Mouse (Mus musculus) heart, adult 2 months (tissue): Measurements from ENCODE around the gene Rasgef1b. TPM values are rescaled to one million over a fixed set of nuclear protein-coding genes. Genes with fewer than 3 reads are reported as not detected.

Source experiments
- DNase-seq, 2 experiments: peaks; one replicate each; pipeline ENCODE4 v3.0.0; 2021
- H3K27ac ChIP-seq: fragments of 200-600 bp; 2 replicates; pipeline ENCODE4 v1.8.1; 2022
- H3K27me3 ChIP-seq: fragments of 200-500 bp; 2 replicates; pipeline ENCODE4 v1.6.1; 2012; ENCODE audit warnings: mild to moderate bottlenecking, low read length, inconsistent platforms, mixed read lengths; ENCODE audit not compliant: control insufficient read depth, insufficient read depth
- H3K36me3 ChIP-seq: fragments of 200-500 bp; 2 replicates; pipeline ENCODE4 v1.6.1; 2012; ENCODE audit warnings: low read length, inconsistent platforms; ENCODE audit not compliant: control insufficient read depth, insufficient read depth
- H3K4me1 ChIP-seq: fragments of 200-500 bp; 2 replicates; pipeline ENCODE4 v1.6.1; 2011; ENCODE audit warnings: low read length; ENCODE audit not compliant: control insufficient read depth, insufficient read depth
- H3K4me3 ChIP-seq: fragments of 200-600 bp; 2 replicates; pipeline ENCODE4 v1.8.1; 2022
- H3K79me2 ChIP-seq: fragments of 200-500 bp; replicated peaks from 2 replicates; pipeline ENCODE4 v1.6.1; 2012; ENCODE audit warnings: mild to moderate bottlenecking, inconsistent platforms, low read length, moderate library complexity, mixed read lengths; ENCODE audit not compliant: control insufficient read depth, insufficient read depth
- H3K9ac ChIP-seq: fragments of 200-500 bp; 2 replicates; pipeline ENCODE4 v1.6.1; 2012; ENCODE audit warnings: low read depth, mild to moderate bottlenecking, control low read depth, inconsistent platforms, low read length, mixed read lengths
- CTCF ChIP-seq: fragments of 200-600 bp; IDR thresholded peaks from 2 replicates; pipeline ENCODE4 v1.8.1; 2022; ENCODE audit warnings: antibody characterized with exemption, mild to moderate bottlenecking, moderate library complexity
- EP300 ChIP-seq: fragments of 200-500 bp; IDR thresholded peaks from 2 replicates; pipeline ENCODE4 v1.6.1; 2011; ENCODE audit warnings: low read depth, low read length, control low read depth; ENCODE audit not compliant: insufficient read depth
- POLR2A ChIP-seq: fragments of 200-500 bp; IDR thresholded peaks from 2 replicates; pipeline ENCODE4 v1.6.1; 2011; ENCODE audit warnings: mild to moderate bottlenecking, low read depth, low read length, control low read depth; ENCODE audit not compliant: insufficient read depth
- WGBS: fragments of 180-500 bp; shearing (Covaris S2); methylation state at CpG from one replicate; pipeline ENCODE4 v1.1.7; 2018; 5-methylcytosine and 5-hydroxymethylcytosine counted together
- intact Hi-C: fragments of 180-260 bp; cut with DNase I; formaldehyde crosslinking; loops from one replicate; pipeline ENCODE4 v1.15.1; 2025
- polyA plus RNA-seq: library from polyadenylated mRNA; depleted of rRNA; stranded (reverse); fragments of >200 nt; gene quantifications from 2 replicates; pipeline ENCODE4 v1.2.3, GENCODE M21; 2012
- total RNA-seq, 2 experiments: library from RNA; stranded (reverse); gene quantifications; 2 replicates each; pipeline ENCODE4 v1.2.3; 2021

Rasgef1b gene
- total and polyA plus RNA-seq, 3 experiments, result 4.3 to 17.7 (median 9.3) TPM

DNA sequence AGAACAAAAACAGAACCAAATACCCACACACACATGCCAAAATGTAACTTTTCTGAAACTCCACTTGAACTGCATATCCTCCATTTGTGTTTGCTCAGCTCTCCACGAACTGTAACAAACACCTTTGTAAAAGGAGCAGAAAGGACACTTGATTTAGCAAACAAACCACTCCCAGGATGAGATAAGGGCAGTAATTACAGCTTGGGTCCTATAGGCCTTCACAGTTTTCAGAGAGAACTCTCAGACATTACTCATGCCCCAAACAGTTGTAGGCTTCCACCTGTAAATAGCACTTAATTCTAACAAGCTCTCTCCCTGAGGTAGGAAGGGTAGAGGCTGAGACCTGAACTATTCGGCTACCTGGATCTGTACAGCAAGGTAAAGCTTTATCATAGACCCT lies 309.0 kb downstream of the Rasgef1b start:
- Histone ChIP-seq H3K4me3 (no peak overlapping the region), H3K27me3 (no peaks in the 10 kb centered on the region), H3K4me1 (no peaks in the 10 kb centered on the region), H3K36me3 (no peaks in the 10 kb centered on the region), H3K9ac (no peak overlapping the region), H3K27ac (no peak overlapping the region), H3K79me2 (no peaks in the 10 kb centered on the region)
- no peak for DNase-seq
- intact Hi-C loops, result loop anchor here (5.0 kb wide), 1 partner anchor 157 kb away; no protein-coding TSS in a partner anchor
- 62% methylated on average over 2 of the region's 2 CpGs for WGBS
- TF ChIP-seq CTCF, result no peak
- TF ChIP-seq POLR2A, result no peak
- no peak for TF ChIP-seq EP300

GRCm38 (mm10) chr5:99416902-99417301 lies 312.0 kb downstream of the Rasgef1b start:
- TF ChIP-seq POLR2A, result no peak
- no peak for TF ChIP-seq CTCF
- no peak for TF ChIP-seq EP300

GRCm38 (mm10) chr5:99415676-99416075 lies 313.2 kb downstream of the Rasgef1b start:
- intact Hi-C loops, result no loop called here
- WGBS, result 96% methylated on average over 12 of the region's 12 CpGs
- Histone ChIP-seq H3K79me2 (no peaks in the 10 kb centered on the region), H3K9ac (no peak overlapping the region), H3K27ac (no peak overlapping the region), H3K27me3 (no peaks in the 10 kb centered on the region), H3K4me1 (no peaks in the 10 kb centered on the region), H3K36me3 (no peaks in the 10 kb centered on the region), H3K4me3 (no peak overlapping the region)
- no peak for DNase-seq
- no peak for TF ChIP-seq CTCF
- TF ChIP-seq EP300, result no peak
- TF ChIP-seq POLR2A, result no peak

More at GRCm38 (mm10) chr5:99416902-99417301, 312.0 kb downstream of the Rasgef1b start:
- H3K27ac ChIP-seq, result no peak overlapping the region
- no peak for DNase-seq
- no peaks in the 10 kb centered on the region for H3K36me3 ChIP-seq
- no peak overlapping the region for H3K9ac ChIP-seq
- no peaks in the 10 kb centered on the region for H3K79me2 ChIP-seq
- no peaks in the 10 kb centered on the region for H3K27me3 ChIP-seq
- intact Hi-C loops, result no loop called here
- H3K4me3 ChIP-seq, result no peak overlapping the region
- WGBS, result 92% methylated on average over 21 of the region's 21 CpGs
- no peaks in the 10 kb centered on the region for H3K4me1 ChIP-seq

DNA sequence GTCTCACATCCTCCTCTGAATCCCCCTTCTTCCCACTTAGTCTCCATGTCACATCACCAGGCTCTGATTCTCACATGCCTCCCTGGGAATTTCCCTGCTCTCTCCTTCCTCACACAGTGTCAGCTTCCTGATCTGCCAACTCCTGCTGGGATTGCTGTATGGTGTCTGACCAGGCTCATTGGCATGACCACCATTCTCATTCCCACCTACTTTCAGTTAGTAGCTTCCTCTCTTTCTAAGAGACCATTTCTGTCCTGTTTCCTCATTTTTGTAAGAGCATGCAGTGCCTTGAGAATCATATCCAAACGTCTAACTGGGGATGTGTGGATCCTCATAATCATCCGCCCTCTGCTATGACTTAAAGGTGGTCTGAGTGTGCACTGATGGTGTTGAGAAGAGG lies 313.8 kb downstream of the Rasgef1b start:
- no peak for DNase-seq
- no peak overlapping the region for H3K9ac ChIP-seq
- intact Hi-C loops, result no loop called here
- no peaks in the 10 kb centered on the region for H3K79me2 ChIP-seq
- WGBS, result 83% methylated on average over 2 of the region's 2 CpGs
- TF ChIP-seq POLR2A (no peak), CTCF (no peak), EP300 (no peak)
- H3K4me3 ChIP-seq, result no peak overlapping the region
- no peaks in the 10 kb centered on the region for H3K4me1 ChIP-seq
- H3K27me3 ChIP-seq, result no peaks in the 10 kb centered on the region
- no peak overlapping the region for H3K27ac ChIP-seq
- no peaks in the 10 kb centered on the region for H3K36me3 ChIP-seq

DNA sequence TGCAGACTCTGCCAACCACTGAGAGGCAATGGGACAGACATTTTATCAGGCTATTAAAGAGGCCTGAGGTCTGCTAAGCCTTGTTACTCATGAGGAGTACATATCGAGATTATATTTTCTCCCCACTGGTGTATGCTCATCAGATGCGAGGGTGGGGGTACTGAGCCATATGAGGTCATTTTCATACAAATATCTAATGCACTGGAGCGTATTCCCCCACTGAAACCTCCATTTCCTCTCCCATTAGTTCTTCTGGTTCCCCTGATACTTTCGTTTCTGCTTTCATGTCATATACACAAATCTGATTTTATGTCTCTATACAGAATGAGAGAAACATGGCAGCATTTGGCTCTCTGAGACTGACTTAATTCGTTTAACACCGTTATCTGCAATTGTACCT lies 314.6 kb downstream of the Rasgef1b start:
- 77% methylated on average over 6 of the region's 6 CpGs for WGBS
- no peaks in the 10 kb centered on the region for H3K4me1 ChIP-seq
- H3K27ac ChIP-seq, result no peak overlapping the region

GRCm38 (mm10) chr5:99413851-99414250 lies 315.0 kb downstream of the Rasgef1b start:
- H3K4me1 ChIP-seq, result no peaks in the 10 kb centered on the region
- no peaks in the 10 kb centered on the region for H3K79me2 ChIP-seq
- DNase-seq, result no peak
- H3K4me3 ChIP-seq, result no peak overlapping the region
- no peaks in the 10 kb centered on the region for H3K27me3 ChIP-seq
- WGBS, result 70% methylated on average over 1 of the region's 1 CpGs
- H3K36me3 ChIP-seq, result no peaks in the 10 kb centered on the region
- no peak overlapping the region for H3K27ac ChIP-seq
- TF ChIP-seq EP300 (no peak), POLR2A (no peak), CTCF (no peak)
- intact Hi-C loops, result no loop called here
- no peak overlapping the region for H3K9ac ChIP-seq

More for the DNA sequence above, 314.6 kb downstream of the Rasgef1b start:
- TF ChIP-seq CTCF (no peak), EP300 (no peak), POLR2A (no peak)
- DNase-seq, result no peak
- Histone ChIP-seq H3K27me3 (no peaks in the 10 kb centered on the region), H3K79me2 (no peaks in the 10 kb centered on the region), H3K36me3 (no peaks in the 10 kb centered on the region), H3K9ac (no peak overlapping the region), H3K4me3 (no peak overlapping the region)
- intact Hi-C loops, result no loop called here
